Comparison of ENCODE assay signal across 32 mouse cellular contexts in genomic region chr1:181245067-181245466, GRCm38 (mm10). TPM values are rescaled to one million over a fixed set of nuclear protein-coding genes. Genes with fewer than 3 reads are reported as not detected.
A peak's percentile ranks its signal among the peaks of the same experiment; 100 is the strongest.
DNase-seq lines count a peak whose midpoint lies in the region; ATAC-seq and TF ChIP-seq lines count a peak whose summit lies in the region.
"Had no signal": no experiment of that assay in that cellular context is flagged by ENCODE, and none has a peak within 500 bp of the region (broad histone marks: within the 10 kb centered on the region; RNA-seq: fewer than 3 reads in every experiment).

No protein-coding gene starts in this region.

- peak overlapping the region; percentile 80 for H3K27ac ChIP-seq in gastrocnemius, adult 2 months
- H3K27ac ChIP-seq in CH12.LX (ENCODE audit: insufficient read depth, low read depth): 0 out of 2 replicates have a peak overlapping the region, but pooled peaks have one; percentile 8
- H3K27ac ChIP-seq in liver, embryonic 15.5 days (replicated peaks): peak overlapping the region; percentile 94
- H3K27ac ChIP-seq in hindbrain, embryonic 11.5 days (ENCODE audit: low read depth, low read length): no peak overlapping the region
- H3K27ac ChIP-seq: heart, adult 2 months; hindbrain, embryonic 12.5 days; hindbrain, postnatal 0 days; kidney, postnatal 0 days; limb, embryonic 10.5 days; limb, embryonic 15.5 days; neural tube, embryonic 15.5 days had no signal

- no peak for TF ChIP-seq POLR2A in CH12.LX (IDR thresholded peaks at IDR 0.05; ENCODE audit: low read depth, low read length)

- no peak for TF ChIP-seq RAD21 in CH12.LX (IDR thresholded peaks at IDR 0.05; ENCODE audit: low read depth, low read length)

- no peak overlapping the region for H3K4me3 ChIP-seq in gastrocnemius, adult 2 months
- no peak overlapping the region for H3K4me3 ChIP-seq in CH12.LX (replicated peaks in 1 of 3; ENCODE audit: low read depth in 2 of 3, low read length in 2 of 3, poor library complexity in 1 of 3)
- H3K4me3 ChIP-seq in liver, embryonic 15.5 days (replicated peaks): no peak overlapping the region
- no peak overlapping the region for H3K4me3 ChIP-seq in hindbrain, embryonic 11.5 days (ENCODE audit: low read depth, low read length)
- H3K4me3 ChIP-seq: forebrain, embryonic 10.5 days; heart, adult 2 months; hindbrain, embryonic 12.5 days; limb, embryonic 10.5 days; limb, embryonic 15.5 days; neural tube, embryonic 15.5 days; stomach, embryonic 15.5 days had no signal

- H3K4me2 ChIP-seq in CH12.LX (ENCODE audit: insufficient read depth, low read depth, poor library complexity, severe bottlenecking): no peak overlapping the region
- no peak overlapping the region for H3K4me2 ChIP-seq in liver, embryonic 15.5 days
- no peak overlapping the region for H3K4me2 ChIP-seq in hindbrain, embryonic 11.5 days (replicated peaks; ENCODE audit: low read depth, low read length)
- H3K4me2 ChIP-seq: hindbrain, embryonic 12.5 days; limb, embryonic 15.5 days; neural tube, embryonic 15.5 days; stomach, embryonic 15.5 days had no signal

- H3K9ac ChIP-seq in CH12.LX (ENCODE audit: insufficient read depth, low read depth): no peak overlapping the region
- peak overlapping the region; percentile 55 for H3K9ac ChIP-seq in liver, embryonic 15.5 days
- no peak overlapping the region for H3K9ac ChIP-seq in hindbrain, embryonic 11.5 days (ENCODE audit: low read depth, low read length)
- H3K9ac ChIP-seq: forebrain, postnatal 0 days; hindbrain, embryonic 12.5 days; limb, embryonic 15.5 days; neural tube, embryonic 15.5 days; stomach, embryonic 15.5 days had no signal

- intact Hi-C loops in gastrocnemius, adult 2 months (cut with DNase I): no loop called here
- intact Hi-C loops in left cerebral cortex, postnatal 36 days (cut with DNase I): no loop called here

- no peak for TF ChIP-seq CTCF in gastrocnemius, adult 2 months (IDR thresholded peaks at IDR 0.05)
- TF ChIP-seq CTCF in CH12.LX (conservative IDR thresholded peaks at IDR 0.05 in 1 of 2, IDR thresholded peaks at IDR 0.05 in 1 of 2; ENCODE audit: low read depth in 2 of 2, low read length in 2 of 2): no peak

- no peaks in the 10 kb centered on the region for H3K79me2 ChIP-seq in CH12.LX (replicated peaks; ENCODE audit: control insufficient read depth, extremely low read depth, insufficient read depth, poor library complexity, severe bottlenecking)

- H3K4me1 ChIP-seq in CH12.LX (ENCODE audit: control insufficient read depth in 1 of 2, insufficient read depth in 2 of 2): peaks cover 10 to 37% of the 10 kb centered on the region in 2 experiments
- H3K4me1 ChIP-seq in liver, embryonic 15.5 days (replicated peaks): peaks cover 62% of the 10 kb centered on the region
- no peaks in the 10 kb centered on the region for H3K4me1 ChIP-seq in hindbrain, embryonic 11.5 days (replicated peaks; ENCODE audit: control insufficient read depth, insufficient read depth, low read length)
- H3K4me1 ChIP-seq: limb, embryonic 10.5 days; neural tube, embryonic 15.5 days had no signal

- H3K27me3 ChIP-seq in CH12.LX (replicated peaks): no peaks in the 10 kb centered on the region
- H3K27me3 ChIP-seq in liver, embryonic 15.5 days: no peaks in the 10 kb centered on the region
- no peaks in the 10 kb centered on the region for H3K27me3 ChIP-seq in hindbrain, embryonic 11.5 days (ENCODE audit: control insufficient read depth, insufficient read depth, low read length)
- H3K27me3 ChIP-seq: hindbrain, embryonic 12.5 days; limb, embryonic 15.5 days; neural tube, embryonic 15.5 days; stomach, embryonic 15.5 days had no signal

- dilution Hi-C loops in CH12.LX (cut with MboI; ENCODE audit: extremely low pct_ligation_motif_present, extremely low pct_unique_long_range_greater_than_20kb, low sequenced_read_pairs): no loop called here

- H3K36me3 ChIP-seq in CH12.LX (replicated peaks in 1 of 2; ENCODE audit: control insufficient read depth in 1 of 2, insufficient read depth in 1 of 2, low read length in 1 of 2): no peaks in the 10 kb centered on the region
- no peaks in the 10 kb centered on the region for H3K36me3 ChIP-seq in liver, embryonic 15.5 days (replicated peaks)
- no peaks in the 10 kb centered on the region for H3K36me3 ChIP-seq in hindbrain, embryonic 11.5 days (ENCODE audit: control insufficient read depth, insufficient read depth, low read length)
- H3K36me3 ChIP-seq: forebrain, embryonic 10.5 days; hindbrain, embryonic 12.5 days; limb, embryonic 10.5 days; limb, embryonic 15.5 days; neural tube, embryonic 15.5 days; stomach, embryonic 15.5 days had no signal

- peaks cover 4% of the 10 kb centered on the region for H3K9me3 ChIP-seq in CH12.LX (replicated peaks; ENCODE audit: low read length)
- H3K9me3 ChIP-seq in liver, embryonic 15.5 days (replicated peaks): no peaks in the 10 kb centered on the region
- H3K9me3 ChIP-seq in hindbrain, embryonic 11.5 days (ENCODE audit: control insufficient read depth, low read length): no peaks in the 10 kb centered on the region
- H3K9me3 ChIP-seq: forebrain, embryonic 10.5 days; hindbrain, embryonic 12.5 days; limb, embryonic 10.5 days; limb, embryonic 15.5 days; neural tube, embryonic 15.5 days; stomach, embryonic 15.5 days had no signal

- no peak for TF ChIP-seq EP300 in CH12.LX (IDR thresholded peaks at IDR 0.05; ENCODE audit: low read length)

- no peak for ATAC-seq in liver, embryonic 15.5 days (ENCODE audit: insufficient read depth)
- no peak for ATAC-seq in hindbrain, embryonic 11.5 days (ENCODE audit: low FRiP score)
- ATAC-seq: forebrain, postnatal 0 days; hindbrain, postnatal 0 days had no signal

- WGBS in liver, embryonic 15.5 days (ENCODE audit: insufficient replicate concordance): 89% methylated on average over 2 of the region's 2 CpGs
- 100% methylated on average over 2 of the region's 2 CpGs for WGBS in hindbrain, embryonic 11.5 days

- DNase-seq in gastrocnemius, adult 2 months: no peak
- DNase-seq in gastrocnemius, adult 18-20 months (ENCODE audit: low spot score): no peak
- no peak for DNase-seq in CH12.LX (ENCODE audit: extremely low read depth)
- DNase-seq in c-Kit-negative CD71-positive TER-119-positive erythroid progenitor cells, embryonic 14.5 days (ENCODE audit: low read depth, low spot score): peak; percentile 47
- no peak for DNase-seq in hindbrain, embryonic 11.5 days (ENCODE audit: low spot score)
- DNase-seq in left cerebral cortex, postnatal 36 days (ENCODE audit: low spot score in 2 of 2): no peak
- DNase-seq in layer of hippocampus, postnatal 25 days (ENCODE audit: extremely low spot score in 1 of 2, low spot score in 1 of 2): no peak
- DNase-seq: adrenal gland, postnatal 25 days; cerebellum, adult 11 months; cerebellum, adult 9-10 months; cerebellum, postnatal 36 days; forebrain, postnatal 0 days; gastrocnemius, postnatal 36 days; heart, adult 2 months; heart, postnatal 14 days; kidney, adult 8-10 months; kidney, postnatal 4 days; layer of hippocampus, postnatal 36 days; lung, postnatal 36 days; midbrain, embryonic 14.5 days; retina, postnatal 1 day; right cerebral cortex, postnatal 14 days; thymus, postnatal 14 days had no signal

- in situ Hi-C loops in CH12.LX (cut with MboI; ENCODE audit: low pct_ligation_motif_present, low pct_unique_long_range_greater_than_20kb, low sequenced_read_pairs): no loop called here

TF ChIP-seq in CH12.LX, 34 proteins besides CTCF, POLR2A, EP300 and RAD21:
- TF ChIP-seq PAX5 (IDR thresholded peaks at IDR 0.05; ENCODE audit: low read length) (no peak), IRF4 (IDR thresholded peaks at IDR 0.05; ENCODE audit: low read depth, low read length) (no peak), ELF1 (IDR thresholded peaks at IDR 0.05; ENCODE audit: low read depth, low read length) (no peak), TCF12 (IDR thresholded peaks at IDR 0.05; ENCODE audit: low read depth, low read length) (no peak), MYC (IDR thresholded peaks at IDR 0.05; ENCODE audit: low read depth, low read length) (no peak)

RNA-seq across cellular contexts. Expression of gene Wdr26, which starts 33.3 kb away (rescaled TPM):
- total RNA-seq in gastrocnemius, adult 2 months (2021): 100 to 1,000 TPM in 1 of 2 experiments, 10 to 100 TPM in 1; 99.7 to 104 TPM
- total RNA-seq in gastrocnemius, adult 18-20 months (2021): 10 to 100 TPM; 89.7 to 92.7 TPM
- total RNA-seq in CH12.LX (2012; rRNA removed): 32.4 and 32.9 TPM in 2 replicates
- 34.2 and 38.7 TPM in 2 replicates for total RNA-seq in CH12.LX (2014; rRNA removed)
- polyA plus RNA-seq in CH12.LX (2012; ENCODE audit: insufficient read length, low read depth): 50.8 and 65.0 TPM in 2 replicates
- 40.8 and 45.0 TPM in 2 replicates for polyA plus RNA-seq in liver, embryonic 15.5 days (2015; fragmentation: Nextera tagmentation; extraction: Ambion mirVana)
- 41.3 and 50.1 TPM in 2 replicates for polyA plus RNA-seq in hindbrain, embryonic 11.5 days (2014; fragmentation: Nextera tagmentation; extraction: Ambion mirVana)
- 100 to 1,000 TPM in 1 of 2 experiments, 10 to 100 TPM in 1; 98.1 to 119 TPM for total RNA-seq in left cerebral cortex, postnatal 36 days (2021)
- 100 to 1,000 TPM; 109 to 116 TPM for total RNA-seq in layer of hippocampus, postnatal 25 days (2021)
